Mouse (Mus musculus) forebrain, embryonic 10.5 days (tissue): Measurements from ENCODE around the gene Pde4b. TPM values are rescaled to one million over a fixed set of nuclear protein-coding genes. Genes with fewer than 3 reads are reported as not detected.

Source experiments
- DNase-seq: peaks from one replicate; pipeline ENCODE4 v3.0.0-alpha.2; 2017; ENCODE audit warnings: low spot score; ENCODE audit errors: extremely low spot score
- H3K27ac ChIP-seq: fragments of 300-500 bp; sonication (generic); 2 replicates; pipeline ENCODE4 v1.5.1; 2016; ENCODE audit warnings: mild to moderate bottlenecking
- H3K27me3 ChIP-seq: fragments of 300-500 bp; sonication (generic); 2 replicates; pipeline ENCODE4 v1.6.1; 2016; ENCODE audit warnings: mild to moderate bottlenecking; ENCODE audit not compliant: poor library complexity, severe bottlenecking
- H3K36me3 ChIP-seq: fragments of 300-500 bp; sonication (generic); replicated peaks from 2 replicates; pipeline ENCODE4 v1.6.1; 2016; ENCODE audit warnings: mild to moderate bottlenecking, moderate library complexity
- H3K4me1 ChIP-seq: fragments of 300-500 bp; sonication (generic); 2 replicates; pipeline ENCODE4 v1.6.1; 2016
- H3K4me3 ChIP-seq: fragments of 300-500 bp; sonication (generic); 2 replicates; pipeline ENCODE4 v1.5.1; 2016; ENCODE audit warnings: mild to moderate bottlenecking, moderate library complexity
- H3K9me3 ChIP-seq: fragments of 300-500 bp; sonication (generic); 2 replicates; pipeline ENCODE4 v1.6.1; 2016; ENCODE audit warnings: mild to moderate bottlenecking, moderate library complexity
- WGBS: fragments of 180-500 bp; shearing (Covaris S2); methylation state at CpG from one replicate; pipeline ENCODE4 v1.1.7; 2016; 5-methylcytosine and 5-hydroxymethylcytosine counted together
- polyA plus RNA-seq: library from polyadenylated mRNA; unstranded; fragments of >200 nt; fragmentation: Nextera tagmentation; extraction: Ambion mirVana; gene quantifications from 2 replicates; pipeline ENCODE4 v1.2.1, GENCODE M21; 2016

The Pde4b gene
- polyA plus RNA-seq, 1 experiment from 2014 or later: 6.3 TPM

DNA sequence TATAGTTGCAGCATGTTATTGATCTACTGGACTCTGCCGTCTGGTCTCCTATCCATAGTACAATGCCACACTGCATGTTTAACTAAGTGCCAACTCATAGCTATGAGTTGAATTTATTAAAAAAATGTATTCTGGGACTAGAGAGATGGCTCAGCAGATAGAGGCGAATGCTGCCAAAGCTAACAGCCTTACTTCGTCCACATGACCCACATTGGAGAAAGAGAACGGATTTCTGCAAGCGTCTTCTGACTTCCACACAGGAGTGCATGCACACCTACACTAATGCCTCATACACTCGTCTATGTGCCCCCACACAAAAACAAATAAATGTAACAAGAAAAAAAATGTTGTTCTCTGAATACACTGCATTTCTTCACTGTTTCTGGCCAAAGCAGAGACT is 231.3 kb downstream of the Pde4b start:
- Histone ChIP-seq H3K27me3 (no peaks in the 10 kb centered on the region), H3K4me3 (no peak overlapping the region)
- WGBS: 90% methylated on average over 6 of the region's 6 CpGs

DNA sequence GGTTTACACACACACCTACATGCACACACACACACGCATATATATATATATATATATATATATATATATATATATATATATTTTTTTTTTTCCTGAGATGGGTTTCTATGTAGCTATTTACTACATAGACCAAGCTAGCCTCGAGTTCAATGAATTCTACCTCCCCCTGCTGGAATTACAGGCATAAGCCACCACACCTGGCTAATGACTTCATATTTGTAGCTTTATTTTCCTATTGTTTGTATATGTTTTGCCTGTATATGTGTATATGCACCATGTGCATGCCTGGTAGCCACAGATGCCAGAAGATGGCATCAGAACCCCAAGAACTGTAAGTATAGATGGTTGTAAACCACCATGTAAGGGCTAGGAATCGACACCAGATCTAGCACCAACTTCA is 234.0 kb downstream of the Pde4b start:
- DNase-seq: no peak
- WGBS: 71% methylated on average over 3 of the region's 3 CpGs

More for the DNA sequence above, 231.3 kb downstream of the Pde4b start:
- Histone ChIP-seq H3K27ac (no peak overlapping the region), H3K9me3 (no peaks in the 10 kb centered on the region), H3K36me3 (no peaks in the 10 kb centered on the region), H3K4me1 (no peaks in the 10 kb centered on the region)
- DNase-seq: no peak

DNA sequence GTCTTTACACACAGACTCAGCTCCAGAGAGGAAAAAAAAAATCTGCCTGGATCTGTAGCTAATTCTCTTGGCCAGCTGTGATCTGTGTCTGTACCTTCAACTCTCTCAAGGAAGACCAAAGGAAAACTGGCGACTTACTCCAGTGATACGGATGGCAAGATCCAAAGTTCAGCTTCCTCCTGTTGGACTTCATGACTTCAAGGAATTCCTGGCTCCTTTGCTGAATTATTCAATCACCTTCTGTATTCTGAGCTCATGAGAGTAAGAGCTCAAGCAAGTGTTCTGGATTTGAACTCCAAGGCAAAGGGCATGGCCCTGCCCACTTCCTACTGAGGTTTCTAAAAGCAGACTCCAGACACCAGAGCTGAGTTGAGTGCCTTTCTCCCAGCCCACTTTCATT is 245.0 kb downstream of the Pde4b start:
- WGBS: 91% methylated on average over 2 of the region's 2 CpGs
- peaks cover 6% of the 10 kb centered on the region; the same call in 1 of the 2 replicates for H3K4me1 ChIP-seq
- DNase-seq: no peak

More for the DNA sequence above, 234.0 kb downstream of the Pde4b start:
- no peaks in the 10 kb centered on the region for H3K4me1 ChIP-seq
- no peaks in the 10 kb centered on the region for H3K36me3 ChIP-seq
- no peak overlapping the region for H3K4me3 ChIP-seq
- H3K27ac ChIP-seq: no peak overlapping the region
- no peaks in the 10 kb centered on the region for H3K27me3 ChIP-seq
- H3K9me3 ChIP-seq: no peaks in the 10 kb centered on the region

DNA sequence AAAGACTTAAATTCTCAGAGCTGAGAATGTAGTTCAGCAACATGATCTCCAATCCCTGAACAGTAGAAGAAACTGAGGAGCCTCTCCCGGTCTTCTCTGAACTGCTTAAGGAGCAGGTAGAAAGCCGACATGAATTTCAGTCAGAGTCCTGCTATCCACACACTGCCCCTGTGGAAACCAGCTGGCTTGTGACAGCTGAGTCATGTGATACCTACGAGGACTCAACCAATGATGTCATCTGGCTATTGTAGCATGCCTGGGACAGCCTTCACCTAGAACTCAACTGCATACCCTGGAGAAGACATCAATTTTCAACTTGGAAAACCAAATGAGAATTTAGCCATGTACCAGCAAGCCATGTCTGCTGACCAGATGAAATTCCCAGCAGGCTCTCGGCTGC is 245.5 kb downstream of the Pde4b start:
- Histone ChIP-seq H3K9me3 (no peaks in the 10 kb centered on the region), H3K27me3 (no peaks in the 10 kb centered on the region), H3K36me3 (no peaks in the 10 kb centered on the region), H3K27ac (no peak overlapping the region), H3K4me3 (no peak overlapping the region), H3K4me1 (peaks cover 6% of the 10 kb centered on the region; the same call in 1 of the 2 replicates)
- WGBS: 93% methylated on average over 4 of the region's 4 CpGs
- DNase-seq: no peak

More for the DNA sequence above, 245.0 kb downstream of the Pde4b start:
- H3K27ac ChIP-seq: no peak overlapping the region
- no peaks in the 10 kb centered on the region for H3K27me3 ChIP-seq
- H3K4me3 ChIP-seq: no peak overlapping the region
- H3K36me3 ChIP-seq: no peaks in the 10 kb centered on the region
- H3K9me3 ChIP-seq: no peaks in the 10 kb centered on the region

DNA sequence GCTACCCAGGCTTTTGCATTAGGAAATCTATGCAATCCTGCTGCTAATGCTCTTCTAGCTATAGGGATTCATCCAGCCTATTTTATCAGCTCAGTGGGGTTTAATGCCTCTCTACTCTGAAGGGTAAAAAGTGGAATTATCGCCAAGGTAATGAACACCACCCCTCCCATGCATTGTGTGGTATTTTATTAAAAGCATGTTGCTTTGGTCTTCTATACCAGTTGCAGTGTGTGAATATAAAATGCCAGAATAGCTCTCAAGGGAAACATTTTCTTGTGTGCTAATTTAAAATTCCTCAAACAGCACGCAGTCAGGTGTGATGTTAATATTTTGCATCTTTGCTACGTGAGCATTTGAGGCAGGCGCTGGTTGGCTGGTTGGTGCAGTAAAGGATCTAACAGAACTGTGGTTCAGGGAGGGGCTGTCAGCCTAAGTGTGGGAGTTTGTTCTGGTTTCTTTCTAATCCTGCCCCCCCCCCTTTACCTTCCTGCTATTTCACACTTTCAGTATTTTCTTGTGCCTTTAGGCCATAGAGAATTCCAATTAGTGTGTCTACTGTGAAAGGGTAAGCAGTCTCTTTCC is 259.7 kb downstream of the Pde4b start:
- no peak for DNase-seq
- Histone ChIP-seq H3K27ac (peak overlapping the region; percentile 62), H3K4me1 (peaks cover 34% of the 10 kb centered on the region), H3K27me3 (no peaks in the 10 kb centered on the region), H3K36me3 (no peaks in the 10 kb centered on the region), H3K4me3 (no peak overlapping the region), H3K9me3 (no peaks in the 10 kb centered on the region)
- 42% methylated on average over 4 of the region's 4 CpGs for WGBS

DNA sequence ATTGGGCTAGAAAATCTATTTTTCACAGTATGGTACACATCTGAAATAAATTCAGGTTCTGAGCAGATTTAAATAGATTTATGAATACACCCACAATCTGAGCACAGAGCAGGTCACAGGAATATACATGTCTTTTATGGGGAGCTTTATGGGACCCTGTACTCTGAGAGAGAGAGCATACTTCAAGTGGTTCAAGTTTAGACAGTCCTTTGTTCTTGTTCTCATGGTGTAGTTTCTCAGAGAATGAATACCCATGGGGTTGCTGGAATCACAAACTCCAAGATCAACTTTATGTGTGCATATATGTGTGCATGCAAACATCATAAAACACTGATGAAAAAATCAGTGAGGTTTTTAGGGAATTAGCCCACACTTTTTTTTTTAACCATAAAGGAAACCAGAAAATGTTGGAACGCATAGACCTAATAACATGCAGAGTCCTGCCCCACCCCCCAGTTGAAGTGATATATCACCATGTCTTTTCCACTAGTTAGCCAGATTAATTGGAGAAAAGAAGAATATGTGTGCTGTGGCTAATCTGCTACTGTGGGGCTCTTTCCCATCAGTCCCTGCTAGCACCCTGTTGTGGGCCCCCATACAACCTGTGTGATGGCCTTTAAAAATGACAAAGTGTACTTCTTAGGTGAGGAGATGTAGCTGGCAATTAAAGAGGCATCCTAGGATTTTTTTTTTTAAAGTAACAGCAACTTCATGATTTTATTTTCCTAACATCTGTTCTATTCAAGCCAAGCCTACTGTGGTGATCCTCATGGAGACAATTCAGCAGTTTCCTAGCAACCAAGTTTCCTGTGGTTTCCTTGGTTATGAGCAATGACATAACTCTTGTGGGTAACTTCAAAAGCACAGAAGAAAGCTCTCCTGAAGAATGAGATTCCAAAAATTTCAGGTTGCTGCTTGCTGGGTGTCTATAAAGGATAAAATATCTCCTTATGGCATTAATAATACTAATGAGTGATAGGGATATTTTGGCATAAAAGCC is 264.4 kb downstream of the Pde4b start:
- WGBS: 67% methylated on average over 1 of the region's 1 CpGs
- H3K27ac ChIP-seq: peak overlapping the region; percentile 77
- no peak for DNase-seq

DNA sequence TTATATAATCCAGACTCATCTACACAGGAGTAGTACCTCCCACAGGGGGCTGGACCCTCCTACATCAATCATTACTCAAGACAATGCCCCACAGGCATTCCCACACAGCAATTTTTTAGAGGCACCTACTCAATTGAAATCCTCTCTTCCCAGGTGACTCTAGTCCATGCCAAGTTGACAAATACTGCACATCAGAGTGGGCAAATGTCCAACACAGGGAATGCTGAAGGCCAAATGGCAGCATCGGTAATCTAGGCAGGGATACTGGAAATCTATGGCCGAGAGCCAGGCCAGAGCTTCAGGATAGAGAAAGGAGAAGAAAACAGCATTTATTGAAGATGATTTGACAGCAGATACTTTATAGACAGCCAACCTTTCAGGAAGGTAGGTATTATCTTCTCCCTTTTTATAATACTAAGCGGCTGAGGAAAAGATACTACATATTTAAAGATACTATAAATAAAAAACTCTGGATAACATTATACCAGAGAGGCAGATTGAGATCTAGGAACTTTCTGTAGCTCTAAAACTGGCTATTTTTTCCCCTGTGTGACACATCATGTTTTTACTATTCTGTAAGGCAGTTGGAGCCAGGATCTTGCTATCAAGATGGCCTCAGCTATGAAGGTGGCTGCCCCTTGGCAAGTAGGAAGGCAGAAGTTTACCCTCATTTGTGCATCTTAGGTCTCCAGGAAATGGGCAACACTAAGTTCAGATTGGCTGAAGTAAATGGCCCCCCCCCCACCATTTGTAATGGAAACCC is 266.5 kb downstream of the Pde4b start:
- Histone ChIP-seq H3K4me3 (no peak overlapping the region), H3K9me3 (no peaks in the 10 kb centered on the region), H3K27ac (0 out of 2 replicates have a peak overlapping the region, but pooled peaks have one; percentile 42), H3K27me3 (no peaks in the 10 kb centered on the region), H3K4me1 (peaks cover 25% of the 10 kb centered on the region), H3K36me3 (no peaks in the 10 kb centered on the region)
- 90% methylated on average over 3 of the region's 3 CpGs for WGBS
- DNase-seq: no peak

More for the DNA sequence above, 264.4 kb downstream of the Pde4b start:
- H3K27me3 ChIP-seq: no peaks in the 10 kb centered on the region
- H3K9me3 ChIP-seq: no peaks in the 10 kb centered on the region
- no peaks in the 10 kb centered on the region for H3K36me3 ChIP-seq
- no peak overlapping the region for H3K4me3 ChIP-seq
- peaks cover 33% of the 10 kb centered on the region for H3K4me1 ChIP-seq

DNA sequence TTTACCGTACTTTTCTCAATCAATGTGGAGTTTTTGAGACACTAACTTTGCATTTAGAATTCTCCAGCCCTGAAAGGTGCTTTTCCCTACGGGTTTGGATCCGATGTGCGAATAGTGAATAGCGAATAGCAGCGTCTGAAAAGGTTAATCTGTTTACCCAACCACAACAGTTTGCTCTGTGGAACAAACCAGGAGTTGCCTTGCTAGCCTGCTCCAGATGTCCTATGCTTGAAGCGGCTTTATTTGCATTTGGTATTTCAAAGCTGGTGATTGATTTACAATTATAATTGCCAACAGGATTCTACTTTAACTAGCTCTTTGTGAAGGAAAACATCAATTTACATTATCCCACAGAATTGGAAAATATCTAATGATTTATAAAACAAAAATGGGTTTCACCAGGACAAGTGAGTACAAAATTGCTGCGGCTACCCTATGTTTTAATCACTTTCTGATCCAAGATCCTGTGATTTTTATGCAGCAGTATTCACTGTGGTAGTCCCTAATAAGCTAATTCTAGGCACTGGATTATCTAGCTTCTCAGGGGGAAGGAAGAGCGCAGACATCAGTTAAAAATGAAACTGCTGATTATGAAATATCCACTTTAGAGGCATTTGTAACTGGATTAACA is 280.9 kb downstream of the Pde4b start:
- no peaks in the 10 kb centered on the region for H3K4me1 ChIP-seq
- H3K4me3 ChIP-seq: no peak overlapping the region
- H3K27ac ChIP-seq: no peak overlapping the region
- no peaks in the 10 kb centered on the region for H3K27me3 ChIP-seq
- no peaks in the 10 kb centered on the region for H3K36me3 ChIP-seq
- H3K9me3 ChIP-seq: no peaks in the 10 kb centered on the region
- 51% methylated on average over 9 of the region's 9 CpGs for WGBS
- no peak for DNase-seq

DNA sequence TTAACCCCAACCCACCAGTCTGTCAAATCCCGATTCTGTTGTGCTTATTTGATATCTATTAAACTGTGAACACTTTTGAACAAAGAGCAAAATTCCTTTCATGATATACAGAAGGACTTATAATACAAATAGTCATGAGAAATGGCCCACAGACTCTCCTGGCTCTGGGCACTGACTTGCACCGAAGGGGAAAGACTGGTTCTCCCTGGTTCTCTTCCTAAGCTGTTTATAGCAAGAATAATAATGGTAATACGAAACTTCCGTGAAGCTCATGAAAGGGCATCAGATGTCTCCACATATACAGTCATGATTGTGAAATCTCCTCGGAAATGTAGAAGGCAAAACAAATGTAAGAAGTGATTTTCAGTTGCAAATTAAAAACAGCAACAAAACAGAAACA is 287.3 kb downstream of the Pde4b start:
- H3K27ac ChIP-seq: no peak overlapping the region
- 86% methylated on average over 5 of the region's 5 CpGs for WGBS
- H3K36me3 ChIP-seq: no peaks in the 10 kb centered on the region
- no peaks in the 10 kb centered on the region for H3K27me3 ChIP-seq
- no peak for DNase-seq
- no peaks in the 10 kb centered on the region for H3K9me3 ChIP-seq
- no peaks in the 10 kb centered on the region for H3K4me1 ChIP-seq
- H3K4me3 ChIP-seq: no peak overlapping the region

DNA sequence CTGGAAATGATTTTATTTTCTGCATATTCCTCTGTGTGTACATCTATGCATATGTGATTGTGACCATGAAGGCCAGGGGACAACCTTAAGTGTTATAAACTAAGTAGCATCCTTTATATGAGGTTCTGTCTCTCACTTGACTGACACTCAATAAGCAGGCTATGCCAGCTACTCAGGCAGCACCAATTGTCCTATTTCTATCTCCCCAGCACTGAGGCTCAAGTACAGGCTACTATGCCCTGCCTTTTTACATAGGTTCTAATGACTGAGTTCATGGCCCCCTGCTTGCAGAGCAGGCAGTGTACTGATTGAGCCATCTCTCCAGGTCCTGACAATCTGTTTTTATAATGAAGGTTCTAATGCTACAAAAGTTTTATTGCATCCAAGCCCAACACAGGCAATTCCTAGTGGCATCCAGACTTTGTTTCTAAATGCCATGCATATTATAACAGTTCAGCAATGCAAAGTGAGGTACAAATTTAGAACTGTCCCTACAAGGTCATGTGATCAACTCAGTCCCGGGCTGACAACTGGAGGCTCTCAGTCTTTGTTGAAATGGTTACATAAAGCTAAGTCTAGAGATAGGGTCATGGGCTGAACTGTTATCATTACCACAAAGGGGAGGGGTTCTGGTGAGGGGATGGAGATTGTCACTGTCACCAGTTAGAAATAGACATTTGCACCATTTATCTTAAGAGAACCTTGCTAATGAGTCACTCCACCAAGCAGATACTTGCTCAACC is 295.6 kb downstream of the Pde4b start:
- DNase-seq: no peak
- Histone ChIP-seq H3K9me3 (no peaks in the 10 kb centered on the region), H3K36me3 (no peaks in the 10 kb centered on the region), H3K27me3 (no peaks in the 10 kb centered on the region), H3K4me1 (peaks cover 7% of the 10 kb centered on the region; the same call in 1 of the 2 replicates), H3K27ac (no peak overlapping the region), H3K4me3 (no peak overlapping the region)
- 86% methylated on average over 1 of the region's 1 CpGs for WGBS

DNA sequence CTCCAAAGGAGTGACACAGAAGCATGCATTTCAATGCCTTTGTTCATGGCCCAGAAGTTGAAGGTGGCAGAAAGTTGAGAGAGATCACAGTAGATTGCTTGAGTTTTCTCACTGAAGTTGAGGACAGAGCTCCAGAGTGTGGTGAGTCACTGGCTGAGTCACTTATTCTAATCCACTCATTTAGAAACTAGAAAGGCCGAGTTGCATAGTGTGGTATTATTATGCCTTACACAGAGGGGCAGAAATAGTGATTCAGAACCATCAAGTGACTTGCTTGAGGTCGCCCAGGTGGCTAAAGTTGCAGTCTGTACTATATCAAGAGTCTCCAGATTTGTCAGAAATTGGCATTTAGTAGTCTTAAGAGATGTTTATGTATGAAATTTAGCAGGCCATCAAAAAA is 306.3 kb downstream of the Pde4b start:
- H3K36me3 ChIP-seq: no peaks in the 10 kb centered on the region
- no peaks in the 10 kb centered on the region for H3K4me1 ChIP-seq
- no peak overlapping the region for H3K4me3 ChIP-seq
- H3K27me3 ChIP-seq: no peaks in the 10 kb centered on the region
- DNase-seq: no peak
- WGBS: 81% methylated on average over 2 of the region's 2 CpGs
- H3K27ac ChIP-seq: no peak overlapping the region
- H3K9me3 ChIP-seq: peaks cover 5% of the 10 kb centered on the region; the same call in 1 of the 2 replicates

DNA sequence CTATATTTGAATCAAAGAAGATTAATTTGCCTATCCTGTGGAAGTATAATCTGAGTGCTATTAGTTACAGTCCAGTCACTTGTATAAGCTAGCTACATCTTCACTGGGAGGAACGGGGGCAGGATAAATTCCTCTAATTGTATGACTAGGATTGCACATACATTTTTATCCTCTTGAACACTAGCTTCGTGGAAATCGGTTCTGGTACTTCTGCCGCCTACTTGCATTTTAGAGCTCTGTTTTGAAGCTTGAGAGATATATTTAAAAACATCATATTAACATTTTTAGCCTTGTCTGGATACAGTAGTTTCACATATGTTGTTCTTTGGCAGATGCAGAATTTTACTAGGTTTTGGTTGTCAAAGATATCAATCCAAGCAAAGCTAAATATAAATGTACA is 310.0 kb downstream of the Pde4b start:
- Histone ChIP-seq H3K36me3 (no peaks in the 10 kb centered on the region), H3K9me3 (peaks cover 5% of the 10 kb centered on the region; the same call in 1 of the 2 replicates), H3K27ac (no peak overlapping the region), H3K4me1 (no peaks in the 10 kb centered on the region), H3K4me3 (no peak overlapping the region), H3K27me3 (no peaks in the 10 kb centered on the region)
- 91% methylated on average over 4 of the region's 4 CpGs for WGBS
- DNase-seq: no peak
